Mouse (Mus musculus) frontal cortex, postnatal 25 days (tissue): ENCODE results near the gene Ksr1.

Experiments
- DNase-seq, 2 experiments: peaks; one replicate each; pipeline ENCODE4 v3.0.0; 2022; ENCODE audit warnings: low spot score in 2 of 2

The Ksr1 gene

DNA sequence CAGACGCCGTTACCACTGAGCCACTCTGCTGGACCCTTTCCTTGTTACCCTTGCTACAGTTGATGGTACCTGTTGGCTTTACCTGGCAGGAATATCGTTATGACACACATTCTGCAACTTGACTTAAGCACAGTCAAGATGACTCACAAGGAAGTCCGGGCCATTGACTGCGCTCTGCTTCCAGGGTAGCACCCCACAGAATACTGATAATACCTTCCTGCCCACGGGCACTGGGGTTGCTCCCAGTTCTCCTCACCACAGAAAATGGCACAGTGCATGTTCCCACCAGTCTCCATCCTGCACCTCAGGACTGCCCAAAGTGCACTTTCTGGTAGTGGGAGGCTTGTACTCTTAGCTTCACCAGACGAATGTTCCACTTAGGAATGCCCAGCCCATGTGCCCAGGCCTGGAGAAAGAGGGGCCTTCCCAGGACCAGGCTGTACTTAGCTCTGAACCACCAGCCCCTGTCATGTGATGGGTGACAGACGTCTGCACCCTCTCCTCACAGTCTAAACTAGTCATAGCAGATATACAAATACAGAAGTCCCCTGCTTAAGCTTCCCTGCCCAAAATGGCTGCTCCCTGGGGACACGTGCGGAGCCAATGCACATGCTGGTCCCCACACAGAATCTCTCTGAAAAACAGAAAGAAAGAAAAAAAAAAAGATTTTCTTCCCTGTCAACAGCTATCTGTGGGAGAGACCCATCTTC, 52.1 kb downstream of the Ksr1 start:
- no peak for DNase-seq

DNA sequence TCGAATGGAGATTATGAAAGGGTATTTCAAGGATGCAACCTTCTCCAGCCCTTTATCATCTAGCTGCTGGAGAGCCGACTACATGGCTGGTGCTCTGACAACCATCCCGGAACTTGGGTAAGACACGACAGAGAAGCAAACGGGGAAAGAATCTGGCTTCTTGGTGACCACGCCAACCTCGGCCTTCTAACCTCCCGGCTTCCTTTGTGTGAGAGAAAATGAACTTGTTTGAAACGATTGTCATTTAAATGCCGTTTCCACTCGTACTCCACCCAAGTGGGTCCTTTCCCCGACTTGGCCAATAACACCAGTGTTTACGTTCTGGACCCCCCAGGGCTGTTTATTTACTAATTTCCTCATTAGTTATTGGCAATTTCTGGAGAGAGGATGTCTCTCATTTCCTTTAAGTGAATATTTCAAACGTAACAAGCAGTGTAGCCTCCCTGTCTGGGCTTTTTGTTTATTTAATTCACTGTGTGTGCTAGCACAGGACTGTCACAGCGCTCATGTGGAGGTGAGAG, 52.8 kb downstream of the Ksr1 start:
- DNase-seq, result no peak

- DNase-seq, result no peak
Observed at GRCm38 (mm10) chr11:79092802-79093201, 53.4 kb downstream of the Ksr1 start.

GRCm38 (mm10) chr11:79092245-79092644, 54.0 kb downstream of the Ksr1 start:
- DNase-seq, result no peak

DNA sequence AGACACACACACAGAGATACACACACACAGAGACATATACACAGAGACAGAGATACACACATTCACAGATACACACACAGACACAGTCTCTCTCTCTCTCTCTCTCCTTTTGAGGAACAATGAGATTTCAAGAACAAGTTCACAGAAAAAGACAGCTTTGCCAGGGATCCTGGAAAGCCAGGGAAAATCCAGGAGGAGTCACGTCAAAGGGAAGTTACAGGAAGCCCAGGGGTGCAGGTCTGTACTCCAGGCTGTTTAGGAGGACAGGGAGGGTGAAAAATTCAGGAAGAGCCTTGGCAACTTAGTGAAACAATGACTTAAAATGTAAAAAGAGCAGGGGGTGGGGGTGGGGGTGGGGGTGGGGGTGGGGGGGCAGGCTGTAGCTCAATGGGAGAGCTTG, 56.5 kb downstream of the Ksr1 start:
- DNase-seq, result no peak

GRCm38 (mm10) chr11:79089027-79089426, 57.2 kb downstream of the Ksr1 start:
- no peak for DNase-seq

DNA sequence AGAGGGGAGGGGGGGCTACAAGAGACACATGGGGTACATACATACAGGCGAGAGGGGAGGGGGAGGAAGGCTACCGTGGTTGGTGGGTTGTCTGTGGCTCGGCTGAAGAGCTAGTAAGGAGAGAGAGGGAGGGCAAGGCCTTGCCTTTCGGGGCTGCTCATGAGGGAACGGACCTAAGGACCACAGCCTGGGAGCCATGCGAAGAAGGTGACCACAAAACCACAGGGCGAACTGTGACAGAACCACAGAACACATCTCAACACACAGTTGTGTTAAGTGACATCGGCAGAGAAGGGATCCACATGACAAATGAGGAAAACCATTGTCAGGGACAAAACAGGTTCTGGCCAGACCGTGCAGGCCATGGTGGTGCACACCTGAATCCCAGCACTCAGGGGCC, 57.9 kb downstream of the Ksr1 start:
- DNase-seq, result no peak

DNA sequence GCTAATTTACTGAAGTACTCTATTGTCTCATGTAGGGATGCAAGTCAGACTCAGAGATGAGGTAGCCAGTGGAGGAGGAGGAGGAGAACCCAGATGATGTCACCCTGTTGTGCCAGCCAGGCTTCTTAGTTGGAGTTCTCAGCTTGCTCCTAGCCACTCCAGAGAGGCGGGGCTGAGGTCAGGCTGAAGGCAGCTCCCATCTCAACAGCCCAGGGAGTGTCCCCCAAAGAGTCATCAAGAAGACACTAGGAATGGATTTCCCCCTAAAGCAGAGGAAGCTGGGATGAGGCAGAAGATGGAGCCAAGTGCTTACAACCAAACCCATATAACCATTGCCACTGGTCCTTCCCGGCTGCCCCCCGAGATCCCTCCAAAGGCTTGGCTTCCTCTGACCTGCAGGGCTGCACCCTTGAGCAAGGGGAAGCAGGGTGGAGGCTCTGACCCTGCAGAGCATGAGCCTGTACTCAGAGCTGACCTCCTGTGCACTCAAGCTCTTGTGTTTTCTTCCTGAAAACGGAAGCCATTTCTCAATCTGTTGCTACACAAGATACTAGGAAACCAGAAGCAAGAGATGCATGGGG, 58.4 kb downstream of the Ksr1 start:
- no peak for DNase-seq

DNA sequence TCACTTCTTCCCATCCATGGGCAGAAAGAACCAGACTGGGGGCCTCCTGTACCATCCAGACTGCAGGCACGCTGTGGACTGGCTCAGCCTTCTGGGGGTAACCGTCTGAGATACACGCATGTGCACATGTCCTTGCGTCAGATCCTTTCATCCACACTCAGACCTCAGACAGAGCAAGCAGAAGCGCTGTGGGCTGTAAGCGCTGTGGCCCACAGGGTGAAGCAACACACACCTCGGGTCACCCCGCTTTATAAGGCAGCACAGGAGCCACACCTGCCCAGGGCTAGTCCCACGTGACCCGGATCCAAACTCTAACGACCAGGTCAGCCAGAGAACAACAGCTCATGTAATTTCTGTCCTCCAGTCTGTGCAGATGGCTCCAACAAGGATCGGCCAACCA, 59.4 kb downstream of the Ksr1 start:
- no peak for DNase-seq

DNA sequence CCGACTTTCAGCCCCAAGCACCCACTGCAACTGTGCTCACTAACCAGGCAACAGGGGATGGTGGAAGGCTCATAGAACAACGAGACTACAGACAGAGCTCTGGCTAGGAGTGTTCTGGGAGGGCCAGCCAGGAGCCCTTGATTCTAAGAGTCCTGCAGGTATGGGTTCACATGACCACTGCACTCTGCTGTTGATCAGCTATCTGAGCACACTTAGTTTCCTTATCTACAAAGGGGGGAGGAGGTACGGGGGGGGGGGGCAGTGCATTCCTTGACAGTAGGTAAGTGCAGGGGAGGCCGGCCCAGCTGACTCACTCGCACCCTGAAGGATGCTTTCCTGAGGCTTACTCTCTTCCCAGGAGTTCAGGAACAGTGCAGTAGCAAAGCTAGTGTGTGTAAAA, 61.1 kb downstream of the Ksr1 start:
- no peak for DNase-seq

DNA sequence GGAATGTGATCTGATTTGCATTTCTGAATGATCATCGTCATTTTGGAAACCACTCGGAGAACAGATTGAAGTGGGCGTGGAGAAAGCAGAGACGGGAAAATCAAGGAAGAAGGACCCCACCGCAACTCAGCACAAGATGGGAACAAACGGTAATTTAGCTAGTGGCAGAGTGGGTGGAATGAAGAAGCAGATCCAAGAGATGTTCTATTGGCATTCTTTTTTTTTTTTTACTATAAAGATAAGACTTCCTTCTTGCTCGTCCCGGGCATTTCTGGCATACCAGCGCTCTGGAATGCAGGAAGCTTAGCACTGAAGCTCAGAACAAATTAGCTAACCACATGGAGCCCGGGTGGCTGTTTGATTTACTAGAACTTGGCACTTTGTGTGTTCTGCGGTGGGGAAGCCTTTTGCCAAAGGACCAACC, 63.2 kb downstream of the Ksr1 start:
- no peak for DNase-seq

- DNase-seq, result no peak
Observed at GRCm38 (mm10) chr11:79080965-79081891, 65.0 kb downstream of the Ksr1 start.

GRCm38 (mm10) chr11:79080081-79080480, 66.1 kb downstream of the Ksr1 start:
- no peak for DNase-seq

GRCm38 (mm10) chr11:79076484-79076883, 69.7 kb downstream of the Ksr1 start:
- no peak for DNase-seq

DNA sequence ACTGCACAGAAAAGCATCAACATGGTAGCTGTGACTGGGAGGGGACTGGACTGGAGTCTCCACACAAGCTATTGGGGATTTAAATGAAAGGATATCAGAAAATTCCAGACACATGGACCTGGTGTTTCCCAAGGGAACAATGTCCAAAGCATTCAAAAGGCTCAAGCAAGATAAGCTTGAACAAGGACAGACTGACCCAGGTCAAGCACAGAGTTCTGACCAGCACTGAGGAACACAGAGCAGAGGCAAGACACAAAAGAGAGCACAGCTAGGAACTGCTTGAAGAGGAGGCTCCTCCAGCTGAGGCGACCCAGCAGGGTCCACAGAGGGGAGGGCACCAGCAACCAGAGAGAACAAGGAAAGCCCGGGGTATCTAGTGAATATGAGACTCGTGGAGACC, 71.2 kb downstream of the Ksr1 start:
- DNase-seq, result no peak

DNA sequence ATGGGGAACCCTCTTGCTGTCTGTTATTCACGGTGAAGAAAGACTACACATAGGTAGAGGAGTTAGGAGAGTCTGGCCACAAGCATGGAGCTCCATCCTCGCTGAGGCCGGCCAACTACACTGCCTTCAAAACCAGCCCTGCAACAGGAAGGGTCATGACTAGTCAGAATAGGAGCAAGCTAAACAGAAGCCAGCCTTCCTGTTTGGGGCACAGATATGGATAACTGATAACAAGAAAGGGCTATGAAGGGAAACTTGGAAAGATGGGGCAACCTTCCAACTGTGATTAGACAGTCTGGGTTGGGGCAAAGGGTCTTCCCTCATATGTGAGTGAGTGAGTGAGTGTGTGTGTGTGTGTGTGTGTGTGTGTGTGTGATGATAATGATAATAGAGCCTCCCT, 71.6 kb downstream of the Ksr1 start:
- DNase-seq, result no peak

- DNase-seq, result no peak
Observed at GRCm38 (mm10) chr11:79073583-79073982, 72.6 kb downstream of the Ksr1 start.

DNA sequence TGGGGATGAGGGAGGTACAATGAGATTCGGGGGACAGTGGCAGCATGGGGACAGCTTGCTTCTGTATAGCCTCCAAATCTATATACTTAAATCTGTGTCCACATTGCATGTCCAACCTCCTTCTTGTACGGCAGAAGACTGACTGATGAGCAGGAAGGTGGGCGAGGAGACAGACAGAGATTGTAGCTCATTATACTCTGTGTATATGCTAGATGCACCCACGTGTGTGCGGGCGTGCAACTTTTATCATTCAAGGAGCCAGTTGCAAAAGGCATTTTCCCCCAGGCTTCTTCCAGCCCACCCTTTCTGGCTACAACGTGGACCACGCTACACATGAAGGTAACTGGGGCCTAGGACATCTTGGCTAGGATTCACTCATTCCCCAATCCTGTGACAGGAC, 74.1 kb downstream of the Ksr1 start:
- DNase-seq, result no peak

- no peak for DNase-seq
Observed at GRCm38 (mm10) chr11:79071082-79071972, 74.9 kb downstream of the Ksr1 start.

DNA sequence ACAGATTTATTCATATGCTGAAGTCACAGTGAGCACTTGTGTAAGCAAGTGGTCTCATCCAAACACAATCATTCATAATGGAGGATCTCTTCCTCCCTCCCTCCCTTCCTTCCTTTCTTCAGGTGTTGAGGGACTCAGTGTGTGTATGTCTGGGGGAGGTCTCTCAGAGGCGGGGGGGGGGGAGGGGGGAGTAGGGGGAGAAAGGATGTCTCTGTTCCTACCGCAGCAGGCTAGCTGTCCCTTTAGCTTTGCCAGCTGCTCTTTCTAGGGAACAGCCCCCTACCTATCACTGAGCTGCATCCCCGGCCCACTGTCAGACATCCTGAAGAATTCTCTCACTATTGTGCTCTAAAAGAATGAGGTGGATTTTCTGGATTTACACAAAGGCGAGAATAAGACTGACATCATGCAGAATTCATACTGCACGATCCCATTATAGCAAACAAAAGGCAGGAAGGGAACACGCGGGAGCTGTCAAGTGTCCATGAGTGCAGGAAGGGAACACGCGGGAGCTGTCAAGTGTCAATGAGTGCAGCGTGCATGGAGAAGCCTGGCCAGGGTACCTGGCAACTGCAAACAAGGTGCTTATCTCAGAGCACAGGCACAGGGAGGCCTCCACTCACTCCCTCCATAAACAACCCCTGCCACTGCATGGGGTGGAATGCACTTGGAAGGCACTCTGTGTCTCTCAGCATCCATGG, 76.6 kb downstream of the Ksr1 start:
- DNase-seq, result no peak

GRCm38 (mm10) chr11:79067172-79067571, 79.0 kb downstream of the Ksr1 start:
- DNase-seq, result no peak
